Mouse (Mus musculus) thymus, postnatal 0 days (tissue): ENCODE measurements around the gene Celf5. TPM values are rescaled to one million over a fixed set of nuclear protein-coding genes. Genes with fewer than 3 reads are reported as not detected.

Source experiments
- DNase-seq: peaks from one replicate; pipeline ENCODE4 v3.0.0-alpha.2; 2015; ENCODE audit warnings: low spot score
- polyA plus RNA-seq: library from polyadenylated mRNA; unstranded; fragments of >200 nt; fragmentation: Nextera tagmentation; extraction: Ambion mirVana; gene quantifications from 2 replicates; pipeline ENCODE4 v1.2.1, GENCODE M21; 2015

Celf5 gene
- polyA plus RNA-seq: 0.04 and 0.25 TPM in 2 replicates

GRCm38 (mm10) chr10:81482533-81482889 lies at the start of gene Celf5:
Gene Celf5 (minus strand): TSS chr10:81482709.
- DNase-seq: peak; percentile 61

GRCm38 (mm10) chr10:81526779-81527178 lies 44.3 kb upstream of the Celf5 start:
- DNase-seq: peak; percentile 85

- no peak for DNase-seq
Observed at GRCm38 (mm10) chr10:81525017-81525694, 42.6 kb upstream of the Celf5 start.

GRCm38 (mm10) chr10:81524051-81524605 lies 41.6 kb upstream of the Celf5 start, which contains the start of gene Gna15:
Gene Gna15 (minus strand): TSS chr10:81524225.
- DNase-seq: no peak

GRCm38 (mm10) chr10:81523570-81523969 lies 41.1 kb upstream of the Celf5 start:
- DNase-seq: no peak

GRCm38 (mm10) chr10:81523142-81523541 lies 40.6 kb upstream of the Celf5 start:
- DNase-seq: no peak

GRCm38 (mm10) chr10:81519978-81520365 lies 37.5 kb upstream of the Celf5 start:
- DNase-seq: no peak

GRCm38 (mm10) chr10:81519227-81519977 lies 36.9 kb upstream of the Celf5 start:
- no peak for DNase-seq

GRCm38 (mm10) chr10:81518546-81518945 lies 36.0 kb upstream of the Celf5 start:
- DNase-seq: peak; percentile 74

- no peak for DNase-seq
Observed at GRCm38 (mm10) chr10:81517227-81517626, 34.7 kb upstream of the Celf5 start.

- DNase-seq: no peak
Observed at GRCm38 (mm10) chr10:81513798-81514197, 31.3 kb upstream of the Celf5 start.

- peak; percentile 77 for DNase-seq
Observed at GRCm38 (mm10) chr10:81510246-81510810, 27.8 kb upstream of the Celf5 start.

GRCm38 (mm10) chr10:81507691-81508489 lies 25.4 kb upstream of the Celf5 start:
- no peak for DNase-seq

GRCm38 (mm10) chr10:81507095-81507494 lies 24.6 kb upstream of the Celf5 start:
- no peak for DNase-seq

GRCm38 (mm10) chr10:81505016-81505664 lies 22.6 kb upstream of the Celf5 start:
- no peak for DNase-seq

- peak; percentile 81 for DNase-seq
Observed at GRCm38 (mm10) chr10:81502658-81503057, 20.1 kb upstream of the Celf5 start.

- no peak for DNase-seq
Observed at GRCm38 (mm10) chr10:81501863-81502262, 19.4 kb upstream of the Celf5 start.

GRCm38 (mm10) chr10:81500032-81500431 lies 17.5 kb upstream of the Celf5 start, which contains the start of gene S1pr4:
Gene S1pr4 (minus strand): TSS chr10:81500132.
- no peak for DNase-seq

GRCm38 (mm10) chr10:81499250-81499901 lies 16.9 kb upstream of the Celf5 start:
- peak; percentile 85 for DNase-seq
